Mouse (Mus musculus) lung, adult 2 months (tissue): Measurements from ENCODE around the gene Sirt3. TPM values are rescaled to one million over a fixed set of nuclear protein-coding genes. Genes with fewer than 3 reads are reported as not detected.

ENCODE experiments used
- DNase-seq: peaks from one replicate; pipeline ENCODE4 v3.0.0; 2022
- H3K4me1 ChIP-seq: fragments of 200-500 bp; 2 replicates; pipeline ENCODE4 v1.6.1; 2011; ENCODE audit warnings: low read length; ENCODE audit not compliant: control insufficient read depth, insufficient read depth
- H3K4me3 ChIP-seq: fragments of 200-500 bp; replicated peaks from 2 replicates; pipeline ENCODE3; 2011; ENCODE audit warnings: low read depth, mild to moderate bottlenecking, control low read depth, low read length; ENCODE audit errors: extremely low read depth
- CTCF ChIP-seq: fragments of 200-500 bp; IDR thresholded peaks from 2 replicates; pipeline ENCODE4 v1.5.1; 2011; ENCODE audit warnings: mild to moderate bottlenecking, low read length, control low read depth; ENCODE audit not compliant: insufficient read depth
- POLR2A ChIP-seq: fragments of 200-500 bp; IDR thresholded peaks from 2 replicates; pipeline ENCODE4 v1.6.1; 2011; ENCODE audit warnings: low read depth, mild to moderate bottlenecking, control low read depth, low read length, borderline replicate concordance; ENCODE audit errors: extremely low read depth
- WGBS: fragments of 180-500 bp; shearing (Covaris S2); methylation state at CpG from one replicate; pipeline ENCODE4 v1.1.7; 2018; 5-methylcytosine and 5-hydroxymethylcytosine counted together
- polyA plus RNA-seq: library from polyadenylated mRNA; depleted of rRNA; stranded (reverse); fragments of >200 nt; gene quantifications from 2 replicates; pipeline ENCODE4 v1.2.3, GENCODE M21; 2012; rRNA removed

Gene Sirt3
- polyA plus RNA-seq, 1 experiment = 27.0 TPM

DNA sequence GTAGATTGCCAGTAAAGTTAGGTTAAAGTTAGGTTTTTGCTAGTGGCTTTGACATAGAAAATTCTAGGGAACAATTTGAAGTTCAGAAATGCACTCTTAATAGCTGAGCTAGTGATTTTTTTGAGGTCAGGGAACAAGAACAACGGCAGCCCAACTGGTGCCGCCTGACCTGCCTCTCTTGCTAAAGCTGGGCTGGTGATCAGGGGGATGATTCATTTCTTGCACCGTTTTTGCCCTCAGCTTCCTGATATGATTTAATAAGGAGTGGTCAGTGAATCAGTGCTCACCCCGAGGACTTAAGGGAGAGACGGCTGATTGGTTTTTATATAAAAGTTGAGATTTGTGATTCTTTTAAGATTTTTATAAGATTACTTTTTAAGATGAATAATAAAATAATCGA, 50.7 kb downstream of the Sirt3 start:
- TF ChIP-seq CTCF (no peak), POLR2A (no peak)
- H3K4me1 ChIP-seq = 0 out of 2 replicates have a peak, but pooled peaks cover 2% of the 10 kb centered on the region
- no peak for DNase-seq
- no peak overlapping the region for H3K4me3 ChIP-seq
- 52% methylated on average over 6 of the region's 6 CpGs for WGBS

- WGBS = 17% methylated on average over 8 of the region's 8 CpGs
- TF ChIP-seq CTCF (no peak), POLR2A (no peak)
- peak overlapping the region; percentile 13 for H3K4me3 ChIP-seq
- H3K4me1 ChIP-seq = 0 out of 2 replicates have a peak, but pooled peaks cover 2% of the 10 kb centered on the region
- no peak for DNase-seq
Measured at GRCm38 (mm10) chr7:140828171-140828881, 53.8 kb downstream of the Sirt3 start.

- no peak overlapping the region for H3K4me3 ChIP-seq
- WGBS = 84% methylated on average over 4 of the region's 4 CpGs
Measured at GRCm38 (mm10) chr7:140822731-140823130, 59.4 kb downstream of the Sirt3 start.

DNA sequence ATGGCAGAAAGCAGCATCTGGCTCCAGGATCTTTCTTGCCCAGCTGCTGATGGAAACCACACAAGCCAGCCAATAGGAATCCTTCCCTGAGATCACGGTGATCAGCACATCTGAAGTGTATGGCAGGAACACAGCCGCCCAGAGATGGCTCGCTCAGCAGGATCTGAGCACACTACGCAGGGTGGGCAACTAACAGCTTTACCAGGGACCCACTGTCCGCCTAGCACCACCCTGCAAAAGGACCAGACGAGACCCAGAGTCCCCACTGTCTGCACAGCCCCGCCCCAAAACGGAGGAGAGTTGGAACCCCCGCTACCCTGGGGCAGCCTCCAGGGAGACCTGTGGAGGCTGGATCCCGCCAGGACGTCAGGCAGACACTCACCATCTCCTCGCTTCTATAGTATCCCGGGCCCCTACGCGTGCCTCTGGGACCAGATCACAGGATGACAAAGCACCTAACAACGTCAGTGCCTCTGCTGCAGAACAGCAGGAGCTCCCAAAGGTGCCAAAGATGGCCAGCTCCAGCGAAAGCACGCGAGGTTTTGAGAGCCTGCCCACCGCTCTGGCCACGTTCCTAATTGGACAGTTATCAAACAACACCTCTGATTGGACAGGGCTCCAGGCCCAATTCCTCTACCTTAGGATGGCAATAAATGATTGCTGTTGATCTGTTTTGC, 60.3 kb downstream of the Sirt3 start, which contains the start of gene Zfp941:
Zfp941 (minus strand) TSS at position 526 of the 677 bp plus-strand sequence.
- WGBS = 3% methylated on average over 21 of the region's 21 CpGs
- TF ChIP-seq CTCF = no peak
- TF ChIP-seq POLR2A = no peak
- Histone ChIP-seq H3K4me3 (peak within 1 kb of the TSS; percentile 33), H3K4me1 (no peaks in the 10 kb centered on the region)
- DNase-seq = no peak

More at GRCm38 (mm10) chr7:140822731-140823130, 59.4 kb downstream of the Sirt3 start:
- TF ChIP-seq CTCF (no peak), POLR2A (no peak)
- H3K4me1 ChIP-seq = no peaks in the 10 kb centered on the region
- DNase-seq = no peak

DNA sequence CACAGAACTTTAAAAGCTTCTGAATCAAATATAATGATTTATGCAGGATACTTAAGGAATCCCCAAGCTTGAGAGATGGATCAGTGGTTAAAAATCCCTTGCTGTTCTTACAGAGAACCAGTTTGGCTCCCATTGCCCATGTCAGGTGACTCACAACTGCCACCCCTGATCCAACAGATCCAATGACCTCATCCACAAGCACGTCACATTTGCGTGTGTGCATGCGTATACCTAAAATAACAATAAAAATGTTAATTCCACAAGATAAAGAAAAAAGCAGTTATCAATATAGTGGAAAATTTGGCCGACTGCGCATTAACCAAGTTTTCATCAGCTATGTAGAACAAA, 60.8 kb downstream of the Sirt3 start:
- Histone ChIP-seq H3K4me3 (no peak overlapping the region), H3K4me1 (no peaks in the 10 kb centered on the region)
- no peak for DNase-seq
- TF ChIP-seq CTCF (no peak), POLR2A (no peak)
- 56% methylated on average over 5 of the region's 5 CpGs for WGBS

DNA sequence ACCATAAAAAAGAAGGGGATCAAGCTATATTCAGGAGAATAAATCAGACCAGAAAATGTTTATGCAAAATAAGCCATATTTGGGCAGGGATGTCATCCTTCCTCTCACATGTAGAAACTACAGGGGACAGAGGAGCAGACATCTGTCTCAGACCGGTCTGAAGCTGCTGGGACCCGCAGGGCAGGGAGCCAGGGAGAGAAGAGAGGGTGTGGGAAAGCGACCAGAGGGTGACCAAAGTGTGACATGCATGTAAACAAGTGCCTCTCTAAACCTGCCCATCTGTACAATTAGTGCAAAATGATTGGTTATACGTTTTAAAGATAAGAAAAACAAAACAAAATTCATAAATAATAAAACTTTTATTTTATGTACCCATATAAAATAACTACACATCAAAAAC, 61.9 kb downstream of the Sirt3 start:
- no peak for TF ChIP-seq CTCF
- H3K4me1 ChIP-seq = no peaks in the 10 kb centered on the region
- WGBS = 46% methylated on average over 4 of the region's 4 CpGs
- H3K4me3 ChIP-seq = no peak overlapping the region
- no peak for DNase-seq

Other genes starting within 250 kb of the Sirt3 start
- gene Olfr53, start 235.9 kb downstream of the Sirt3 start, polyA plus RNA-seq = not detected in 2 replicates
- gene Olfr539, start 222.4 kb downstream of the Sirt3 start, polyA plus RNA-seq = not detected in 2 replicates
- gene Olfr45, start 200.4 kb downstream of the Sirt3 start, polyA plus RNA-seq = not detected in 2 replicates
- gene Olfr541, start 185.0 kb downstream of the Sirt3 start, polyA plus RNA-seq = not detected in 2 replicates
- 6.4 and 16.6 TPM in 2 replicates for gene Cyp2e1, start 118.6 kb downstream of the Sirt3 start, polyA plus RNA-seq
- 0.22 and 0.45 TPM in 2 replicates for gene Syce1, start 94.5 kb downstream of the Sirt3 start, polyA plus RNA-seq
- gene Zfp941, start 60.1 kb downstream of the Sirt3 start, polyA plus RNA-seq = 0.06 and 0.19 TPM in 2 replicates
- 19.7 and 23.3 TPM in 2 replicates for gene Urah, start 47.3 kb downstream of the Sirt3 start, polyA plus RNA-seq
- gene Scgb1c1, start 36.8 kb downstream of the Sirt3 start, polyA plus RNA-seq = 45.0 and 76.2 TPM in 2 replicates
- gene Odf3, start 34.5 kb downstream of the Sirt3 start, polyA plus RNA-seq = 0.24 TPM in 1 of 2 replicates, not detected in the other
- gene Gm45785, start 26.0 kb downstream of the Sirt3 start, polyA plus RNA-seq = 2.2 TPM in 1 of 2 replicates, not detected in the other
- 112 and 138 TPM in 2 replicates for gene Ric8a, start 25.4 kb downstream of the Sirt3 start, polyA plus RNA-seq
- 25.5 and 30.5 TPM in 2 replicates for gene Bet1l, start 24.7 kb downstream of the Sirt3 start, polyA plus RNA-seq
- gene Psmd13, start 341 bp downstream of the Sirt3 start, polyA plus RNA-seq = 48.8 and 70.4 TPM in 2 replicates
- gene Cox8b, start 18.1 kb upstream of the Sirt3 start, polyA plus RNA-seq = 46.7 and 104 TPM in 2 replicates
- 0.07 and 0.31 TPM in 2 replicates for gene Nlrp6, start 38.6 kb upstream of the Sirt3 start, polyA plus RNA-seq
- gene Pgghg, start 59.1 kb upstream of the Sirt3 start, polyA plus RNA-seq = 38.1 and 39.3 TPM in 2 replicates
- gene Ifitm5, start 68.0 kb upstream of the Sirt3 start, polyA plus RNA-seq = 3.2 and 5.2 TPM in 2 replicates
- gene Gm45717, start 73.6 kb upstream of the Sirt3 start, polyA plus RNA-seq = 0.63 TPM in 1 of 2 replicates, not detected in the other
- gene Ifitm2, start 73.7 kb upstream of the Sirt3 start, polyA plus RNA-seq = 1,180 and 1,190 TPM in 2 replicates
- gene Ifitm1, start 84.9 kb upstream of the Sirt3 start, polyA plus RNA-seq = 227 and 261 TPM in 2 replicates
- gene Ifitm3, start 128.5 kb upstream of the Sirt3 start, polyA plus RNA-seq = 560 and 814 TPM in 2 replicates
- gene Ifitm6, start 135.6 kb upstream of the Sirt3 start, polyA plus RNA-seq = 10.6 and 24.3 TPM in 2 replicates
- gene Gm17387, start 146.8 kb upstream of the Sirt3 start, polyA plus RNA-seq = not detected in 2 replicates
- 0.33 and 0.36 TPM in 2 replicates for gene B4galnt4, start 178.8 kb upstream of the Sirt3 start, polyA plus RNA-seq
- 23.8 and 47.7 TPM in 2 replicates for gene Pkp3, start 195.9 kb upstream of the Sirt3 start, polyA plus RNA-seq
- gene Sigirr, start 218.3 kb upstream of the Sirt3 start, polyA plus RNA-seq = 40.5 and 40.6 TPM in 2 replicates
- 2.8 and 10.7 TPM in 2 replicates for gene Ano9, start 235.5 kb upstream of the Sirt3 start, polyA plus RNA-seq
- 22.9 and 24.1 TPM in 2 replicates for gene Ptdss2, start 240.1 kb upstream of the Sirt3 start, polyA plus RNA-seq